Mouse (Mus musculus) bone marrow macrophage, adult 2 months (primary cell): ENCODE measurements around the gene Spsb3.

Source experiments
- CTCF ChIP-seq: IDR thresholded peaks from 2 replicates; pipeline ENCODE4 v1.5.1; 2012; ENCODE audit warnings: low read depth, mild to moderate bottlenecking, low read length, moderate library complexity
- POLR2A ChIP-seq: IDR thresholded peaks from 2 replicates; pipeline ENCODE4 v1.6.1; 2012; ENCODE audit warnings: mild to moderate bottlenecking, low read depth, low read length, borderline replicate concordance

DNA sequence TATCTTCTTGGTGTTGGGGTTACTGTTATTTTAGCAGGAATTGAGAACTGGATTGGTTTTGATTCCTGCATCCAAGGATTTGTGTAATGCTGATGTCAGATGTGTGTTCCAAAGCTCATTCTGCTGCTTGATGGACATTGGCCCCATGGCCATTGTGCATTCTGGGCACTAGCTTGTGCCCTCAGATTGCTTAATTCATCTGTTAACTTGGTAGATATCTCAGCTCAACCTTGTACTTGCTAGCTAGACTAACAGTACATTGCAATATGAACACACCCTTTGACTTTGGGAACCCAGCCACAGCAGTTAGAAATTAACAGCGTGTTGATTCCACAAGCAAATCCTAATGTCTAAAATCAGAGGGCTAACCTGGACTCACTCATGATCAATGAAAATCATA, 39.1 kb upstream of the Spsb3 start:
- TF ChIP-seq CTCF (no peak), POLR2A (no peak)
